Mouse (Mus musculus) hindbrain, embryonic 13.5 days (tissue): ENCODE results near the gene Nxph4. TPM values are rescaled to one million over a fixed set of nuclear protein-coding genes. Genes with fewer than 3 reads are reported as not detected.

Experiments
- ATAC-seq: fragments of 200-750 bp; cut with Nextera tagmentation; 2 replicates; pipeline ENCODE4 v1.8.0; 2017; ENCODE audit warnings: moderate TSS enrichment; ENCODE audit not compliant: low FRiP score
- H3K27ac ChIP-seq: fragments of 300-500 bp; sonication (generic); 2 replicates; pipeline ENCODE4 v1.5.1; 2015; ENCODE audit warnings: inconsistent platforms, mild to moderate bottlenecking, moderate library complexity
- H3K27me3 ChIP-seq: fragments of 300-500 bp; sonication (generic); 2 replicates; pipeline ENCODE4 v1.6.1; 2015; ENCODE audit warnings: mild to moderate bottlenecking, inconsistent platforms
- H3K36me3 ChIP-seq: fragments of 300-500 bp; sonication (generic); 2 replicates; pipeline ENCODE4 v1.6.1; 2015; ENCODE audit warnings: mild to moderate bottlenecking, inconsistent platforms
- H3K4me1 ChIP-seq: fragments of 300-500 bp; sonication (generic); replicated peaks from 2 replicates; pipeline ENCODE4 v1.6.1; 2015; ENCODE audit warnings: inconsistent platforms
- H3K4me2 ChIP-seq: fragments of 300-500 bp; sonication (generic); 2 replicates; pipeline ENCODE4 v1.6.1; 2015; ENCODE audit warnings: inconsistent platforms, mild to moderate bottlenecking, moderate library complexity
- H3K4me3 ChIP-seq: fragments of 300-500 bp; sonication (generic); 2 replicates; pipeline ENCODE4 v1.5.1; 2015; ENCODE audit warnings: mild to moderate bottlenecking, inconsistent platforms
- H3K9ac ChIP-seq: fragments of 300-500 bp; sonication (generic); 2 replicates; pipeline ENCODE4 v1.6.1; 2015; ENCODE audit warnings: mild to moderate bottlenecking, inconsistent platforms
- H3K9me3 ChIP-seq: fragments of 300-500 bp; sonication (generic); 2 replicates; pipeline ENCODE4 v1.6.1; 2016; ENCODE audit warnings: inconsistent platforms
- WGBS: fragments of 180-500 bp; shearing (Covaris S2); methylation state at CpG from one replicate; pipeline ENCODE4 v1.1.7; 2015; 5-methylcytosine and 5-hydroxymethylcytosine counted together
- polyA plus RNA-seq: library from polyadenylated mRNA; unstranded; fragments of >200 nt; fragmentation: Nextera tagmentation; extraction: Ambion mirVana; gene quantifications from 2 replicates; pipeline ENCODE4 v1.2.1, GENCODE M21; 2015

Gene Nxph4
- polyA plus RNA-seq, 1 experiment from 2014 or later, result 176 TPM

DNA sequence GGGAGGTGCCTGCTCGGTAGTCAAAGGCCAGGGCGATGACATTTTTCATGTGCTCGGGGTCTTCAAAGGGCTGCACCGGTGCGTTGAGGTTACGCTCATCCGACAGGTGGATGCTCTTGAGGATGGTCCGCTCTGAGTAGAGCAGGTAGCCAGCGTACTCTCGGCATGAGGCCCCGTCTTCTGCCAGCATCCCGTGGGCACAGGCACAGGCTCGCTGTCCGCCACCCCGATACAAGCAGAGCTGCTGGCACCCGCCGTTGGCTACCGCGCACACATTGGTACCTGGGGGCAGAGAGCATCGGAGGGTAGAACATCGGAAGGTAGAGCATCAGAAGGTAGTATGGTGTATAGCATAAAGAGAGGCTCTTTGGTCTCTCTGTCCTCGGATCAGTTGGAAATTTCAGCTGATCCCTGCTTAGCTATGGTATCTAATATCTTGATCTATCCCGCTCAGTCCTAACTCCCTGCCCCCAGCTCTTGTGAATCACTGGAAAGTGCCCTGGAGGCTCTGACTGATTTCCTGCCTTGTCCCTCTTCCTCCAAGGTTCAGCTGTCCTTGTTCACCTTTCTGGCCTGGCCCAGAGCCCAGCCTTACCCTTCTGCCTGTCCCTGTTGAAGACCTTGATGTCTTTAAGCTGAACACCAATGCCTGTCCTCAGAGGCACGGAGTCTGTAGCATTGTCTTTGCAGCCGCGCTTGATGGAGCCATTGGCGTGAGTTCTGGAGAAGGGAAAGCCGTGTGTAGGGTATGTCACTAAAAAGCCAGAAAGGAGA lies 32.4 kb upstream of the Nxph4 start:
- no peaks in the 10 kb centered on the region for H3K9me3 ChIP-seq

DNA sequence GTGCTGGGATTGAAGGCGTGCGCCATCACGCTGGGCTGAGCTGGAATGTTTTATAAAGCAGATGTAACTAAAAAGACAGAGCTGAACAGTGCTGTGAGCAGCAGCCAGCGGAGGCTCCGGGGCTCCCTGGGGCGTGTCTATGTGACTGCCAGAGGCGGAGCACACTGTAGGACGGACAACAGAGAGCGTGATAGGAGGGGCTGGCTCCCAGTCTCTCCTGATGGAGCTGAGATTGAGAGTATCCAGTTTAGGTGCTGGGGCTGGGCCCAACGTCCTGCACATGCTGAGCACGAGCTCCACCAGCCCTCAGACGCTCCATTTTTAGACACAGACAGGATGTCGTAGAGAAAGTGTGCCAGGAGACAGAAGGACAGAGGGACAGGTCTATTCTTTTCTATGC lies 29.9 kb upstream of the Nxph4 start:
- ATAC-seq, result no peak
- no peak overlapping the region for H3K27ac ChIP-seq
- H3K4me1 ChIP-seq, result 0 out of 2 replicates have a peak, but pooled peaks cover 3% of the 10 kb centered on the region
- peaks cover 92% of the 10 kb centered on the region for H3K36me3 ChIP-seq
- WGBS, result 53% methylated on average over 13 of the region's 13 CpGs
- no peaks in the 10 kb centered on the region for H3K9me3 ChIP-seq
- no peaks in the 10 kb centered on the region for H3K27me3 ChIP-seq
- no peak overlapping the region for H3K4me2 ChIP-seq
- H3K4me3 ChIP-seq, result no peak overlapping the region
- H3K9ac ChIP-seq, result no peak overlapping the region

More for the DNA sequence above, 32.4 kb upstream of the Nxph4 start:
- no peak overlapping the region for H3K4me2 ChIP-seq
- no peak for ATAC-seq
- H3K4me3 ChIP-seq, result no peak overlapping the region
- no peak overlapping the region for H3K27ac ChIP-seq
- no peaks in the 10 kb centered on the region for H3K27me3 ChIP-seq
- WGBS, result 96% methylated on average over 28 of the region's 28 CpGs
- no peak overlapping the region for H3K9ac ChIP-seq
- peaks cover 86% of the 10 kb centered on the region for H3K36me3 ChIP-seq
- H3K4me1 ChIP-seq, result 0 out of 2 replicates have a peak, but pooled peaks cover 3% of the 10 kb centered on the region

GRCm38 (mm10) chr10:127563840-127564239 lies 29.5 kb upstream of the Nxph4 start:
- Histone ChIP-seq H3K9me3 (no peaks in the 10 kb centered on the region), H3K4me2 (no peak overlapping the region), H3K4me1 (0 out of 2 replicates have a peak, but pooled peaks cover 3% of the 10 kb centered on the region), H3K4me3 (no peak overlapping the region), H3K9ac (no peak overlapping the region), H3K27ac (0 out of 2 replicates have a peak overlapping the region, but pooled peaks have one; percentile 6), H3K27me3 (no peaks in the 10 kb centered on the region), H3K36me3 (peaks cover 92% of the 10 kb centered on the region)
- 80% methylated on average over 8 of the region's 8 CpGs for WGBS
- no peak for ATAC-seq

- 0 out of 2 replicates have a peak, but pooled peaks cover 3% of the 10 kb centered on the region for H3K4me1 ChIP-seq
- H3K27me3 ChIP-seq, result no peaks in the 10 kb centered on the region
- no peaks in the 10 kb centered on the region for H3K9me3 ChIP-seq
- H3K36me3 ChIP-seq, result peaks cover 96% of the 10 kb centered on the region
- no peak overlapping the region for H3K4me2 ChIP-seq
- H3K27ac ChIP-seq, result no peak overlapping the region
- H3K9ac ChIP-seq, result no peak overlapping the region
- H3K4me3 ChIP-seq, result no peak overlapping the region
- no peak for ATAC-seq
Observed at GRCm38 (mm10) chr10:127561145-127561544, 26.8 kb upstream of the Nxph4 start.

GRCm38 (mm10) chr10:127557397-127557796 lies 23.0 kb upstream of the Nxph4 start:
- 93% methylated on average over 13 of the region's 13 CpGs for WGBS
- no peaks in the 10 kb centered on the region for H3K27me3 ChIP-seq

DNA sequence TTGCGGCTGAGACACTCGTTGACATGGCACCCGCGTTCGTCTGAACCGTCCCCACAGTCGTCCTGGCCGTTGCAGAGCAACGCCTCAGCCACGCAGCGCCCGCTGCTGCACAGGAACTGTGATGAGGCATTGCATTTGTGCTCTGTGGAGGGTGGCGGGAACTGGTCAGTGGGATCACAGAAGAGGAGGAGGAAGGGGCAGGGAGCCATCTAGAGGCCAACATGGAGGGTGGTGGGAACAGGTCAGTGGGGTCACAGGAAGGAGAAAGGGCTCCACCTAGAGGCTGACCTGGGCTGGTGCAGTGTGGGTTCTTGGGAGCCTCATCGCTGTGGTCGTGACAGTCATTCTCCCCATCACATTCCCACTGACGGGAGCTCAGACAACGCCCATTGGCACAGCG lies 21.3 kb upstream of the Nxph4 start:
- Histone ChIP-seq H3K9me3 (no peaks in the 10 kb centered on the region), H3K36me3 (peaks cover 100% of the 10 kb centered on the region), H3K27me3 (no peaks in the 10 kb centered on the region), H3K4me1 (no peaks in the 10 kb centered on the region), H3K27ac (no peak overlapping the region), H3K9ac (no peak overlapping the region), H3K4me2 (no peak overlapping the region), H3K4me3 (no peak overlapping the region)
- ATAC-seq, result no peak
- WGBS, result 62% methylated on average over 18 of the region's 18 CpGs

More at GRCm38 (mm10) chr10:127557397-127557796, 23.0 kb upstream of the Nxph4 start:
- Histone ChIP-seq H3K4me1 (no peaks in the 10 kb centered on the region), H3K9ac (no peak overlapping the region), H3K4me2 (no peak overlapping the region), H3K9me3 (no peaks in the 10 kb centered on the region), H3K4me3 (no peak overlapping the region), H3K36me3 (peaks cover 100% of the 10 kb centered on the region), H3K27ac (no peak overlapping the region)
- no peak for ATAC-seq

- Histone ChIP-seq H3K4me2 (no peak overlapping the region), H3K27ac (no peak overlapping the region), H3K9ac (no peak overlapping the region), H3K27me3 (no peaks in the 10 kb centered on the region), H3K4me3 (no peak overlapping the region), H3K36me3 (peaks cover 100% of the 10 kb centered on the region), H3K9me3 (no peaks in the 10 kb centered on the region), H3K4me1 (no peaks in the 10 kb centered on the region)
- no peak for ATAC-seq
- WGBS, result 87% methylated on average over 17 of the region's 17 CpGs
Observed at GRCm38 (mm10) chr10:127549892-127550291, 15.5 kb upstream of the Nxph4 start.

- Histone ChIP-seq H3K27ac (no peak overlapping the region; the same call in 1 of the 2 replicates), H3K9me3 (no peaks in the 10 kb centered on the region), H3K36me3 (peaks cover 99% of the 10 kb centered on the region), H3K4me2 (no peak overlapping the region), H3K4me3 (no peak overlapping the region), H3K9ac (no peak overlapping the region), H3K4me1 (no peaks in the 10 kb centered on the region), H3K27me3 (no peaks in the 10 kb centered on the region)
- no peak for ATAC-seq
- WGBS, result 95% methylated on average over 15 of the region's 15 CpGs
Observed at GRCm38 (mm10) chr10:127548236-127548635, 13.9 kb upstream of the Nxph4 start.

DNA sequence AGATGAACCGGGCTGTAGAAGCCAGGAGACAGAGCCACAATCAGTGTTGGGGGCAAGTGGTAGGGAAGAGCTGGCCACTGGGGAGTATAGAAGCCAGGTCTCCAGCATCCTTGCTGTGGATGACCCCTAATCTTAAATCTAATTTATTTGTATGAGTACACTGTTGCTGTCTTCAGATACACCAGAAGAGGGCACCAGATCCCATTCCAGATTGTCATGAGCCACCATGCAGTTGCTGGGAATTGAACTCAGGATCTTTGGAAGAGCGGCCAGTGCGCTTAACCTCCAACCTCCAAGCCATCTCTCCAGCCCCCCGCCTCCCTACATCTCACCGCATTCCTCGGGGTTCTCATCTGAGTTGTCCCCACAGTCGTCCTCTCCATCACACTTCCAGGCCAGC lies 12.1 kb upstream of the Nxph4 start:
- peak overlapping the region; percentile 12; the same call in 1 of the 2 replicates for H3K27ac ChIP-seq
- no peak for ATAC-seq

GRCm38 (mm10) chr10:127544375-127544774 lies 10.0 kb upstream of the Nxph4 start:
- Histone ChIP-seq H3K4me1 (peaks cover 9% of the 10 kb centered on the region), H3K27me3 (no peaks in the 10 kb centered on the region), H3K27ac (no peak overlapping the region), H3K9me3 (no peaks in the 10 kb centered on the region), H3K9ac (no peak overlapping the region), H3K4me2 (no peak overlapping the region), H3K4me3 (no peak overlapping the region), H3K36me3 (peaks cover 99% of the 10 kb centered on the region)
- ATAC-seq, result no peak
- WGBS, result 92% methylated on average over 20 of the region's 20 CpGs

More for the DNA sequence above, 12.1 kb upstream of the Nxph4 start:
- Histone ChIP-seq H3K4me1 (peaks cover 9% of the 10 kb centered on the region), H3K27me3 (no peaks in the 10 kb centered on the region), H3K9ac (no peak overlapping the region), H3K4me2 (no peak overlapping the region), H3K9me3 (no peaks in the 10 kb centered on the region), H3K36me3 (peaks cover 99% of the 10 kb centered on the region), H3K4me3 (no peak overlapping the region)
- 91% methylated on average over 7 of the region's 7 CpGs for WGBS

DNA sequence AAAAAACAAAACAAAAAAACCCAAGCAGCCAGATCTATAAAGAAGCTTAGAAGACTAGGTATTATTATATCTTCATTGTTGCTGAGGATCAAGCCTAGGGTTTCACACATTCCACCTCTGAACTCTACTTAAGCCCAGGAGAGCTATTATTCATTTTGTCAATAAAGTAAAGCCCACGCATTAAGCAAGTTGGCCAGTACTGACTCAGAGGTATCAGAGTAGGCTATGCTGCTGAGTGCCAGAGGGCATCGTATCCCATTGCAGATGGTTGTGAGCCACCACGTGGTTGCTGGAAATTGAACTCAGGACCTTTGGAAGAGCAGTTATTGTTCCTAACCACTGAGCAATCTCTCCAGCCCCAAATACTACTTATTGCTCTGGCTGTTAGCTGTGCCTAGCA lies 9.6 kb upstream of the Nxph4 start:
- H3K27me3 ChIP-seq, result no peaks in the 10 kb centered on the region
- H3K9me3 ChIP-seq, result no peaks in the 10 kb centered on the region
- no peak for ATAC-seq
- no peak overlapping the region for H3K4me2 ChIP-seq
- 76% methylated on average over 3 of the region's 3 CpGs for whole genome bisulfite sequencing
- H3K4me1 ChIP-seq, result peaks cover 9% of the 10 kb centered on the region
- no peak overlapping the region for H3K9ac ChIP-seq
- H3K27ac ChIP-seq, result no peak overlapping the region
- H3K4me3 ChIP-seq, result no peak overlapping the region
- peaks cover 99% of the 10 kb centered on the region for H3K36me3 ChIP-seq

- peaks cover 11% of the 10 kb centered on the region for H3K4me1 ChIP-seq
- H3K4me3 ChIP-seq, result no peak overlapping the region
- H3K36me3 ChIP-seq, result peaks cover 94% of the 10 kb centered on the region
- H3K9me3 ChIP-seq, result no peaks in the 10 kb centered on the region
- H3K27ac ChIP-seq, result peak overlapping the region; percentile 78
- no peak overlapping the region for H3K4me2 ChIP-seq
- no peaks in the 10 kb centered on the region for H3K27me3 ChIP-seq
- ATAC-seq, result no peak
- H3K9ac ChIP-seq, result no peak overlapping the region; the same call in 1 of the 2 replicates
- 30% methylated on average over 6 of the region's 6 CpGs for WGBS
Observed at GRCm38 (mm10) chr10:127542720-127543119, 8.4 kb upstream of the Nxph4 start.

DNA sequence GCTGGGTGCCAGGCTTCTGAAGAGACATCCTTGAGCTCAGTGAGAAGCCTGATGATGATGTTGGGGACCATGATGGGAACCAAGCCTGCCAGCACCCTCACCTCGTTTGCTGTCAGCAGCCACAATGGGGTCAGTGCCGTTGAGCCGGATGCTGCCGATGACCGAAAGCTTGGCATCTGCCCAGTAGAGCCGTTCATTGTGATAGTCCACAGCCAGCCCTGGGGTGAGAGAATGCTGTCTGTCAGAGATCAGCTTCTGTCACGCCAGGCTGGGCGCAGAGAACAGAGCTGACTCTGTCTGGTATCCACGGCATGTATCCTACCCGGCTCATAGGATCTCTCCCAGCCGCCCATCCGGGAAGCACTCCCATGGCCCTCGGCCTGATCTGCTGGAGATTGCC lies 7.7 kb upstream of the Nxph4 start:
- Histone ChIP-seq H3K27me3 (no peaks in the 10 kb centered on the region), H3K4me1 (peaks cover 15% of the 10 kb centered on the region), H3K36me3 (peaks cover 88% of the 10 kb centered on the region), H3K4me3 (no peak overlapping the region), H3K27ac (peak overlapping the region; percentile 78), H3K9ac (no peak overlapping the region; the same call in 1 of the 2 replicates), H3K9me3 (no peaks in the 10 kb centered on the region), H3K4me2 (no peak overlapping the region)
- no peak for ATAC-seq
- 56% methylated on average over 13 of the region's 13 CpGs for WGBS
